Mouse (Mus musculus) right cerebral cortex, postnatal 36 days (tissue): Measurements from ENCODE around the gene Kcnj9.
A peak's percentile ranks its signal among the peaks of the same experiment; 100 is the strongest.

ENCODE experiments used
- DNase-seq, 2 experiments: peaks; one replicate each; pipeline ENCODE4 v3.0.0; 2022; ENCODE audit warnings: low spot score in 2 of 2, mixed read lengths in 1 of 2

The Kcnj9 gene

DNA sequence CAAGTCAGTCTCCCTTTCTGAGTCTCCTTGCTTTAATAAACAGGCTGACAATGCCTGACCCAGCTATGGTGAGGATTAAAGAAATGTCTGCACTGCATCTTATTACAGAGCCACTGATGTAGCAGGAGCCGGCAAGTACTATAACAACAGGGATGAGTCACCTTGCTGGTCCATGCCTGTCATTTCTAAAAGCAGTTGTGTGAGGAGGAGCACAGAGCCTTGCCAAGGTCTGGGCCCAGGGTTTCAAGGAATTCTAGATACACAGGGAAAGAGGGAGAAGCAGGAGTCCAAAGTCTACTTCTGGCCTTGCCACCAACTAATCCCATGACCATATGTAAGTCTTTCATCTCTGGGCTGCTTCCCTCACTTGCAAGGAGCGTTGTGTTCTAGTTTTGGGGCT lies 36.2 kb downstream of the Kcnj9 start:
- peak in 1 of 2 experiments; percentile 64 for DNase-seq

DNA sequence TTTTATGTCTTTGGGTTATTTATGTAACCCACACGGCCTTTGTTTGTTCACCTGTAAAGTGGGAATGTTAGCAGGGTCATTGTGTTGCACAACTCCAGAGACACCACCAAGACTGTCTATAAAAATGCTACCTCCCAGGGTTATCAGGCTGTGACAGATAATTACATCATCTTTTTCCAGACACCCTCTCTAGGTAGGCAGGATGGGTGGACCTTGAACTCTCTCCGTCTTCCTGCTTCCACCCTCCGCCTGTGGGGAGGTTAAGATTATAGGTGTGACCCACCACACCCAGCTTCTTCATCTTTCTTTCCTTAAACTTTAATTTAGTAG lies 39.5 kb downstream of the Kcnj9 start:
- DNase-seq, result no peak

DNA sequence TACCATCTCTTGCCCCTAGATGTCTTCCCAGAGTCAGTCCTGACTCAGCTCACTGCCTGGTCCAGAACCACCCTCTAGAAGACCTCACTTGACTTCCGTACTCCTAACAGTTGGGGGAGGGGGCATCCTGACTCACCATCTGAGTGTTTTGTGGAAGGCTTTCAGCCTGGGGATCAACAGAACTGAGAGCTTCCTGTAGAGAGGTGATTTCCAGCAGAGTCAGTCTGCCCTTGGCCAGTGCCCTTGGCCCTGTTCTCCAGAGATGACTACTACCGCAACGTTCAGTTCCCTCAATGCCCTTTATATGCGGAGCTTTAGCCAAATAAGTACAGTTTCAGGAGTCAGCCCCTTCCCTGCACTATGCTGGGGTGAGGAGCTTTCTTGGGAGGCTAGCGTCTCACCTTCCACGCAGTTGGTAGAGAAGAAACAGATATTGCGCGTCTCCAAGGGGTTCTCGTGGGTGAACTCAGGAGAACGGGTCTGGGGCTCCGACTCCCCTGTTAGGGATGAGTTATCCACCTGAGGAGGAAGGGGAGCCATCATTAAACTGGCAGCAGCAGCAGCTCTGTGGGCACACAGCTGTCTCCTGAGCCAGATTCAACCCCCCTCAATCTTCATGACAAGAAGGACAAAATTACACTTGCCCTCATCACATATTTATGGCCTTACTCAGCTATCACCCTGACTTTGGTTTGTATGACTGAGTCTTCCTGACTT lies 40.1 kb downstream of the Kcnj9 start:
- no peak for DNase-seq

DNA sequence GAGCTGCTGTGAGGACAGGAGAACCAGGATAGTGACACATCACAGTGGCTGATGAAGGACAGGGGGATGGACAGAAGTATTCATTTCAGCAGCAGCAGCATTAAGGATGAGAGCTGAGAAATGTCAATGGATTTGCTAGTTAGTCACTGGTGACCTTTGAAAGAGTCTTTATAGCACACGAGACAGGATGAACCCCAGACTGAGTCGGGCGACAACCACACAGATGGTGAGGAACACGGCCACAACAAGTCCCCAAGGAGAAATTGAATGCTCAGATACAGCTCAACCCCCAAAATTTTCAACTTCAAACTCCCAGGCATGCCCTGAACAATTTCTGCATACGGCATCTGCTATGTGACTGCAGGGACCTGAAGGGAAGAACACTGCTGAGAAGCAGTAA lies 42.4 kb downstream of the Kcnj9 start:
- DNase-seq, result no peak

DNA sequence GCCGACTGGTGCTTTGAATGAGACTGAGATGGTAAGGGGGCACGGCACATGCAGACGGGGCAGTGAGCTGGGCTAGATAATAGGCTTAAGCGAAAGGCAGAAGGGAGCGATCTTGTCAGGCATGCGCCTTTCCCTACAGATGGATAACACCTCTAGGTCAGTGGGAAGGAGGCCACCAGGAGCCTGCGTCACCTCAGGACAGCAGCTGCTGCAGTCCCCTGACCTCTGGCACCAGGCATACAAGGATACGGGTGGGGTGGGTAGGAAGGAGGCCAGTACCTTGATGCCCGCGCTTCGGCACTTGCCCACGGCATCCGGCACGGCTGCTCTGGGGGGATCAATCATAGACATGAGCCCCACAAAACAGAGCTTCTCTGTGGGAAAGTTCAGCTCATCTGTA lies 44.9 kb downstream of the Kcnj9 start:
- no peak for DNase-seq

DNA sequence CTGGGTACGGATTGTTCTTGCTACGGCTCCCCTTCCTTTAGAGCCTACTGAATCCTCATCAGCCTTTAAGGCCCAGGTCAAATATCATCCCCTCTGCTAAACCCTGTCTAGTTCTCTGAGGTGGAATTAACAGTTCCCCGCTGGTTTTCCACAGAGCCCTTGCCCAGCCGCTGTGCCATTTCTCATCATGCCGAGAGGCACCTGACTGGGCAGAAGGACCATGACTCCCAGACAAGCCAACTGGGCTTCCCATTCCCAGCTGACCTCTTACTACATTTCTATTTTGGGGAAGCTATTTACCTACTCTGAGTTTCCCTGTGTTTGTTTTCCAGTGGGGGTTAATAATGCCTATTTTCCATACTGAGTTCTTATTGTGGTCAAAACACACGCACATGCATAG lies 46.0 kb downstream of the Kcnj9 start:
- no peak for DNase-seq

DNA sequence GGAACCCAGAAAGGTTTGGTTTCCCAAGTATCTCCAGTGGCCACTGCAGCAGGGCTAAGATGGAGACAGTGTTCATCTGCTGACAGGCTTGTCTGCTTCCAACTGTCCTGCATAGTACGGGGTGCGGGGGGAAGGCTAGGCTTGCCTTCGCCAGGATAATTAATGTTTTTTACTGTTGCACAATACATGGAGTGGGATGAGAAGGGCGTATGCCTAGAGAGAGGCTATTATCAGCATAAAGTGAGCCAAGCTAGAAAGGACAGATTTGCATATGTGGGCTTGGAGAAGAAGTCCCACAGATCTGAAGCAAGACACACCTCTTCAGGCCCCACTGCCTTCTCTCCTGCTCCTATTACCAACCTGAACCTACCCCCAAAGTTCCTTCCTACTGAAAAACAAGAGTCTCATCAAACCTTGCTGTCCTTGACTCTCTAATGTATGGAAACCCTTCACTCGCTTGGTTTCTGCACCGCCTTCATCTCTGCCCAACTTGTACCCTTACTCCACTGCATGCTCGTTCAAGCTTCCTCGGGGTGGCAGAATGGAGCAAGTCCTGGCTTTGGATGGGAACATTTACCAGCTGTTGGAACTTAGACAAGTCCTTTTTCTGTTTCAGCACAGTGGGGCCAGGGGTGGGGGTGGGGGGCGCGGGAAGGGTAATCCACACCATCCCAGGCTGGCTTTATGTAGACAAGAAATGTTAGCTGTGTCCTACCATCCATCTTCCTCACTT lies 47.4 kb downstream of the Kcnj9 start:
- DNase-seq, result peak in 1 of 2 experiments; percentile 64

DNA sequence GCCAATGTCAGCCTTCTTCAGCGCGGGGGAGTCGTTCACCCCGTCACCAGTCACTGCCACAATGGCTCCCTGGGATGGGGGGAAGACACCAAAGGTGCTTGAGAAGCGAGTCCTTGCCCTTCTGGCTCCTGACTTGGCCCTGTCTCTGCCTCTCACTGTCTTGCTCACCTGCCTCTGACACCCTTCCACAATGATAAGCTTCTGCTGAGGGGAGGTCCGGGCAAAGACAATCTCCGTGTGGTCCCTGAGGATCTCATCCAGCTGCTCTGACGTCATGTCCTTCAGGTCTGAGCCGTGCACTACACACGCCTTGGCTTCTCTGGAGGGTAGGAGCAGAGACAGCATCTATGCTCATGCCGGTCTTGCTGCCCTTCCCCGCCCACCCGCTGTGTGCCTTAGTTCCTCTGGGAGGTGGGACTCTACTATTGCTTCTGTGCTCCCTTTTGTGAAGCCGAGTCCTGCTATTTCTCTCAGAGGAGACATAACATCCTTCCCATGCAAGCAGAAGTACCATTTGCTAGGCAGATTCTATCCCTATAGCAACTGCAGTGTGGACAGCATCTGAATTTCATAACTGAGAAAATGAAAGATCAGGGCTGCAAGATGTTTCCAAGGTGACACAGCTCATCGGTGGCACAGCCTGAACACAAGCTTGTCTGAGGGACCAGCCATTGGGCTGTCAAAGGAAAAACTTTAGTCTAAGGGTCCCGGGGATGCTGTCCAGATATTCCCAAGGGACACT lies 49.2 kb downstream of the Kcnj9 start:
- no peak for DNase-seq

DNA sequence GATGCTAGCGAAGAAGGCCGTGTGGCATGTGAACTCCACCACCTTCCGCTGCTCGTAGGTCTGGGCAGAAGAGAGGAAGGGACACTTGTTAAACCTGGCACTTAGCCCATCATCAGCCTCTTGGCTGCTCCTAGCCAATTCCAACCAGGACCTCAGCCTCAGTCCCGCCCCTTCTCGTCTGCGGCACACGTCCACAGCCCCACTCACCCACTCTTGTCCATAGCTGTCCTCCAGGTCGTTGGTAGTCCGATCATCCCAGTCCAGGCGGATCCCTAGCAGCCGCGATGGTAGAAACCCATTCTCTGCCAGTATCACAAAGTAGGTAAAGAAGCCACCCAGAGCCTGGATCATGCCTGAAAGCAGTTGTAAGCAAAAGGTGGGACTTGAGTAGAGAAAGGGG lies 50.8 kb downstream of the Kcnj9 start:
- DNase-seq, result no peak

DNA sequence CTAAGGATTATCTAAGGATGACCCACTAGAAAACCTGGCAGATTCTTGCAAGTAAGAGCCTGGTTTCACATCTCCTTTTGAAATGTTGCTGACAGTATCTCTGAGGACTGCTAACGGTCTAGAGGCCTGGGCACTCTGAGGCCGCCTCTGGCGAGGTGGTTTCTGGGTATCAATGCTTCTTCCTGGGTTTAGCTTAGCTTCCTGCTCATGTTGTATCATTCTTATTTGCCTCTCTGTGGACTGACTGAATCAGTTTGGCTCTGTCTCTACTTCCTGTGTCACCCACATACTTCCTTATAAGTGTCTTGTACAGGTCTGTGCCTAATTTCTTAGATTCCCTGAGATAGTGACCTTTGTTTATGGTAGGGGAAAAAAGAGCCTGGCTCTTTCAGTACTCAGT lies 51.9 kb downstream of the Kcnj9 start:
- DNase-seq, result no peak

DNA sequence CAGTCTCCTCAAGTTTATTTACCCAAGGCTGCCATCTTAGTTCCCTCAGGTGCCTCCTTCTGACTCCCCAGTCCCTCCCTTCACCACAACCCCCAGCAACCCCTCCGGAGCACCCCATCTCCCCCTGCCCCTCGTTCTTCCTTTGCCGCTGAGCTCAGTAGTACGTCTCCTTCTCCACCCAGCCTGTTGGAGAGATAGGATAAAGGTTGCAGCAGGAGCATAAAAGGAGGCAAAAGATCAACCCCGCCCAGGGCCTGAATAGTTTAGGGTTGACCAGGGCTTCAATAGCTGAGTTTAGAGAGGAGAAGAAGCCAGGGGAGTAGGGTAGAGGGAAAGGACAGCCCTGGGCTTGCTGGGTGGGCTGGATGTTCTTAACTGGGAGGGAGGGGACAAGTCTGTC lies 54.6 kb downstream of the Kcnj9 start:
- no peak for DNase-seq

DNA sequence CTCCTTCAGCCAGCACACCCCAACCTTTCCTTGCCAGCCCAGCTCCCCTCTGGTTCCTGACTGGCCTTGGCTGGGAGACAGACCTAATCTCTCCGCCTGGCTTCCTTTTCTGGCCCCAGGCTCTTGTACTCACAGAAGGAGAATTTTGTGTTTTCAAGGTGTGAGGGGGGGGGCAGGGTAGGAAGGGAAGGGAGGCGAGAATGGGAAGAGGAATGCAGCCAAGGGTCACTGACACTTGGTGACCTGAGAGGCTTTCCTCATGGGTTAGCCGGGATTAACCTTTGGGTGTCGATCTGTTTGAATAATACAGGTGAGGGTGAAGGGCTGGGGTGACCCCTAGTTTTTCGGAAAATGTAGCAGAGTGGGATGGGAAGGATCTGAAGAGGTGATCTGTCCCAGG lies 55.0 kb downstream of the Kcnj9 start:
- no peak for DNase-seq

DNA sequence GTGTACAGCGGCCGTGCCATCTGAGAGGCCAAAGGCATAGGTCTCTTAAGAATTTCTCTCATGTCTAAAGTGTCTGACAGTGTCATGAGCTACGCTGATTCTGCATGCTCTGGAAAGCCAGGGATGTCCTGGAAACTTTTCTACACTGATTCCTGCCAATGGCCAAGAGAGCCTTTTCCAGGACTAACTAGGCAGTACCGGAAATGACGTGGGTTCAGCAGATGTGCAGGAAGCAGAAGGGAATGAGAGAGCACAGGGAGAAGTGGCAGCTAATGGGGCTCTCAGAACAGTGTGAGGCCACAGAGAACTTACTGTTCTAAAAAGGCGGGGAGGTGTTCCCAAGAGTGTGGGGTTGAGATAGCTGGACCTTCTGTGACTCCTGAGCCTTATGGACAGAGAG lies 55.7 kb downstream of the Kcnj9 start:
- DNase-seq, result no peak

DNA sequence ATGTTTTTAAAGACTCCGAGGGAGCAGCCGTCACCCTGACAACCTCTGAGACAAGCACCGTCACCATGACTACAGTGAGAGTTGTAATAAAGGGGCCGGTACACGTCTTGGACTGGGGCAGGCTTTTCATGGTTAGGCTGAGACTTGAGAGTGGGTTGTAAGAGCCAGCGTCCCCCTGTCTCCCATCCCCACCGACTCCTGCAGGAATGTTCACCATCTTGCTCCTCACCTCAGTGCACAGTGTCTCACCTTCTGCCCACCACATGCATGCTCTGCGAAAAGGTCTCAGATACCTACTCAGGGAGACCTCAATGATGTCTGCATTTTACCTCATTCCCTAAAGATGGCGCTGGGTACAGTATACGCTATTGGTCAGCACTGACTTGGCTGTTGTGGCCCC lies 57.4 kb downstream of the Kcnj9 start:
- no peak for DNase-seq

DNA sequence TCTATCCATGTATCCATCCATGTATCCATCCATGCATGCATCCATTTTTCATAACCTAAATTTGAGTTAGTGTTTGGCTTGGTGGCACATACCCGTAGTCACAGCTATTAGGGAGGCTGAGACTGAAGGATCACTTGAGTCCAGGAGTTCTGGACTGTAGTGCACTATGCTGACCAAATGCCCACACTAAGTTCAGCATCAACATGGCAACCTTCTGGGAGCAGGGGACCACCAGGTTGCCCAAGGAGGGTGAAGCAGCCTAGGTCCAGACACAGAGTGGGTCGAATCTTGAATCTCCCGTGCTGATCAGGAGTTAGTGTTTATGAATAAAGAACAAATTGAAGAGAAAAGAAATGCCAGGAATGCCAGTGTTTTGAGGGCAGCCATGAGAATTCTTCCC lies 57.9 kb downstream of the Kcnj9 start:
- DNase-seq, result no peak
